Mouse (Mus musculus) lung, embryonic 14.5 days (tissue): Measurements from ENCODE around the gene Tmcc3. TPM values are rescaled to one million over a fixed set of nuclear protein-coding genes. Genes with fewer than 3 reads are reported as not detected.
"Not testable (repeated sequence)": the region's sequence is repeated elsewhere in the genome, so short reads cannot be mapped to it uniquely, and the experiment has no call there.

Experiments used
- ATAC-seq: fragments of 200-750 bp; cut with Nextera tagmentation; 2 replicates; pipeline ENCODE4 v1.8.0; 2017; ENCODE audit warnings: mild to moderate bottlenecking, moderate TSS enrichment, moderate library complexity; ENCODE audit not compliant: insufficient read depth
- DNase-seq: peaks from one replicate; pipeline ENCODE4 v3.0.0-alpha.2; 2015
- H3K27ac ChIP-seq: fragments of 300-500 bp; sonication (generic); 2 replicates; pipeline ENCODE4 v1.5.1; 2014; ENCODE audit warnings: low read depth, mild to moderate bottlenecking, moderate library complexity
- H3K27me3 ChIP-seq: fragments of 300-500 bp; sonication (generic); 2 replicates; pipeline ENCODE4 v1.6.1; 2014; ENCODE audit warnings: low read length, control low read depth; ENCODE audit not compliant: insufficient read depth
- H3K36me3 ChIP-seq: fragments of 300-500 bp; sonication (generic); 2 replicates; pipeline ENCODE4 v1.6.1; 2014; ENCODE audit warnings: control low read depth; ENCODE audit not compliant: insufficient read depth
- H3K4me1 ChIP-seq: fragments of 300-500 bp; sonication (generic); 2 replicates; pipeline ENCODE4 v1.6.1; 2014; ENCODE audit warnings: antibody characterized with exemption, control low read depth; ENCODE audit not compliant: insufficient read depth
- H3K4me2 ChIP-seq: fragments of 300-500 bp; sonication (generic); 2 replicates; pipeline ENCODE4 v1.6.1; 2014; ENCODE audit warnings: mild to moderate bottlenecking
- H3K4me3 ChIP-seq: fragments of 300-500 bp; sonication (generic); 2 replicates; pipeline ENCODE4 v1.5.1; 2014; ENCODE audit warnings: low read depth, low read length
- H3K9ac ChIP-seq: fragments of 300-500 bp; sonication (generic); 2 replicates; pipeline ENCODE4 v1.6.1; 2014
- H3K9me3 ChIP-seq: fragments of 300-500 bp; sonication (generic); 2 replicates; pipeline ENCODE4 v1.6.1; 2016; ENCODE audit warnings: low read depth, low read length, control low read depth
- CTCF ChIP-seq: IDR thresholded peaks from 2 replicates; pipeline ENCODE4 v1.5.1; 2016; ENCODE audit warnings: antibody characterized with exemption, low read depth
- WGBS: fragments of 180-500 bp; shearing (Covaris S2); extraction: QIAGEN DNeasy Blood & Tissue Kit; methylation state at CpG from one replicate; pipeline ENCODE4 v1.1.7; 2014; 5-methylcytosine and 5-hydroxymethylcytosine counted together
- polyA plus RNA-seq: library from polyadenylated mRNA; unstranded; fragments of >200 nt; fragmentation: Nextera tagmentation; extraction: Ambion mirVana; gene quantifications from 2 replicates; pipeline ENCODE4 v1.2.1, GENCODE M21; 2014

Tmcc3 gene
- polyA plus RNA-seq, 1 experiment from 2014 or later, result 5.3 TPM

DNA sequence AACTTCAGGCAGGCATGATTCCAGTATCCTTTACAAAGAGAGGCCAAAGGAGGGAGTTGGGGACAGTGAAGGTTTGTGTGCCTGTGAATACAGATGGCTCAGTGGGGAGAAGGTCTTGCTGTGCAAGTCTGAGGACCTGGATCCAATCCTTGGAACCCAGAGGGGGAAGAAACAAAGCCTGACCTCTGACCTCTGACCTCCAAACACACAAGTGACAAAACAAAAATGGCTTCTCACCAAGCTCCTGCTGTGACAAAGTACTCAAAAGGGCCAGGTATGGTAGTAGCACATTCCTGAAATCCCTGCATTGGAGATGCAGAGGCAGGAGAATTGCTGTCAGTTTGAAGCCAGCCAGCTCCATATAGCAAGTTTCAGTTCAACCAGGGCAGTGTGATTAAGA, 219.7 kb downstream of the Tmcc3 start:
- Histone ChIP-seq H3K4me3 (no peak overlapping the region), H3K9ac (no peak overlapping the region), H3K9me3 (no peaks in the 10 kb centered on the region), H3K27me3 (no peaks in the 10 kb centered on the region), H3K27ac (no peak overlapping the region), H3K36me3 (no peaks in the 10 kb centered on the region), H3K4me1 (no peaks in the 10 kb centered on the region), H3K4me2 (no peak overlapping the region)
- no peak for TF ChIP-seq CTCF
- no peak for ATAC-seq
- no peak for DNase-seq

- Histone ChIP-seq H3K36me3 (no peaks in the 10 kb centered on the region), H3K27me3 (no peaks in the 10 kb centered on the region), H3K4me2 (no peak overlapping the region), H3K4me1 (no peaks in the 10 kb centered on the region), H3K27ac (no peak overlapping the region), H3K9me3 (no peaks in the 10 kb centered on the region), H3K4me3 (no peak overlapping the region), H3K9ac (no peak overlapping the region)
- ATAC-seq, result no peak
- WGBS, result 64% methylated on average over 6 of the region's 6 CpGs
- no peak for DNase-seq
- no peak for TF ChIP-seq CTCF
These were observed 221.5 kb downstream of the Tmcc3 start for GRCm38 (mm10) chr10:94533081-94533724.

DNA sequence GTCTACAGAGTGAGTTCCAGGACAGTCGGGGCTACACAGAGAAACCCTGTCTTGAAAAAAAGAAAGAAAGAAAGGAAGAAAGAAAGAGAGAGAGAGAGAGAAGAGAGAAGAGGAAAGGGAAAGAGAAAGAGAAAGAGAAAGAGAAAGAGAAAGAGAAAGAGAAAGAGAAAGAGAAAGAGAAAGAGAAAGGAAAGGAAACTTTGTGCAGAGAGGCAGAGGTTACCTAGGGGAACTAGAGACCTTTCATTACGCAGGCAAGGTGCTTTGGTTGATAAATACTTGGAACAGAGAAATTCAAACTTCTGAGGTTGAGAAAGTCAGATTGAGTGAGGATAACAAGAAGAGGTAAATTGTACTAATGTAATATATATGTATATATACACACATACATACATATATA, 226.9 kb downstream of the Tmcc3 start:
- not testable (repeated sequence) for H3K36me3 ChIP-seq, H3K27ac ChIP-seq, H3K9ac ChIP-seq, ATAC-seq, H3K4me2 ChIP-seq, H3K27me3 ChIP-seq, DNase-seq, H3K4me1 ChIP-seq, H3K9me3 ChIP-seq, H3K4me3 ChIP-seq
- WGBS, result 83% methylated on average over 2 of the region's 2 CpGs

DNA sequence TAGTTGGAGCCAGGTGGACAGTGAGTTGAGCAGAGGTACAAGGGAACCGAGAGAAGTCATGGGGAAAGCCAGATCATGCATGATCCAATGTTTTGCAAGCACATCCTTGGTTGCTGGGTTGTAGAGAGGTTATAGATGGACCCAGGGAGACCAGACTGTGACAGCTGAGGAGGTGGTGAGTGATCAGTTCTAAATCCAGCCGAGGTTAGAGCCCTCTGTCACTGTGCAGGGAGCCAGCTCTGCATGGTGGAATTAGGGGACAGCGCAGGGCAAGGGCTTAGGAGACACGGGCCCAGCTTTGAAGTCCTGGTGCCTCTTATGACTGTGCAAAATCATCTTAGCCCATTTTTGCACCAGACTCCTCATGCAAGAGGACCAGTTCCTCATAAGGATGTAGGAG, 228.5 kb downstream of the Tmcc3 start:
- H3K27ac ChIP-seq, result no peak overlapping the region
- H3K36me3 ChIP-seq, result no peaks in the 10 kb centered on the region
- no peaks in the 10 kb centered on the region for H3K27me3 ChIP-seq
- peaks cover 6% of the 10 kb centered on the region; the same call in 1 of the 2 replicates for H3K9me3 ChIP-seq
- ATAC-seq, result no peak
- DNase-seq, result no peak
- WGBS, result 73% methylated on average over 4 of the region's 4 CpGs
- TF ChIP-seq CTCF, result no peak
- no peak overlapping the region for H3K4me2 ChIP-seq
- peaks cover 6% of the 10 kb centered on the region; the same call in 1 of the 2 replicates for H3K4me1 ChIP-seq
- H3K9ac ChIP-seq, result no peak overlapping the region
- no peak overlapping the region for H3K4me3 ChIP-seq

GRCm38 (mm10) chr10:94543956-94544355, 232.2 kb downstream of the Tmcc3 start:
- TF ChIP-seq CTCF, result no peak
- no peak overlapping the region for H3K27ac ChIP-seq
- H3K4me1 ChIP-seq, result peaks cover 11% of the 10 kb centered on the region
- H3K4me3 ChIP-seq, result no peak overlapping the region
- no peak for ATAC-seq
- WGBS, result 50% methylated on average over 8 of the region's 8 CpGs
- no peaks in the 10 kb centered on the region for H3K36me3 ChIP-seq
- H3K9ac ChIP-seq, result no peak overlapping the region
- H3K27me3 ChIP-seq, result no peaks in the 10 kb centered on the region
- no peak for DNase-seq
- H3K4me2 ChIP-seq, result no peak overlapping the region
- peaks cover 6% of the 10 kb centered on the region; the same call in 1 of the 2 replicates for H3K9me3 ChIP-seq

GRCm38 (mm10) chr10:94544803-94545202, 233.1 kb downstream of the Tmcc3 start:
- DNase-seq (no peak), ATAC-seq (no peak)
- no peak for TF ChIP-seq CTCF
- Histone ChIP-seq H3K9ac (0 out of 2 replicates have a peak overlapping the region, but pooled peaks have one; percentile 49), H3K27ac (no peak overlapping the region), H3K27me3 (no peaks in the 10 kb centered on the region), H3K9me3 (peaks cover 6% of the 10 kb centered on the region; the same call in 1 of the 2 replicates), H3K4me1 (peaks cover 15% of the 10 kb centered on the region), H3K4me2 (peak overlapping the region; percentile 59; the same call in 1 of the 2 replicates), H3K36me3 (no peaks in the 10 kb centered on the region), H3K4me3 (no peak overlapping the region)
- WGBS, result 27% methylated on average over 8 of the region's 8 CpGs

DNA sequence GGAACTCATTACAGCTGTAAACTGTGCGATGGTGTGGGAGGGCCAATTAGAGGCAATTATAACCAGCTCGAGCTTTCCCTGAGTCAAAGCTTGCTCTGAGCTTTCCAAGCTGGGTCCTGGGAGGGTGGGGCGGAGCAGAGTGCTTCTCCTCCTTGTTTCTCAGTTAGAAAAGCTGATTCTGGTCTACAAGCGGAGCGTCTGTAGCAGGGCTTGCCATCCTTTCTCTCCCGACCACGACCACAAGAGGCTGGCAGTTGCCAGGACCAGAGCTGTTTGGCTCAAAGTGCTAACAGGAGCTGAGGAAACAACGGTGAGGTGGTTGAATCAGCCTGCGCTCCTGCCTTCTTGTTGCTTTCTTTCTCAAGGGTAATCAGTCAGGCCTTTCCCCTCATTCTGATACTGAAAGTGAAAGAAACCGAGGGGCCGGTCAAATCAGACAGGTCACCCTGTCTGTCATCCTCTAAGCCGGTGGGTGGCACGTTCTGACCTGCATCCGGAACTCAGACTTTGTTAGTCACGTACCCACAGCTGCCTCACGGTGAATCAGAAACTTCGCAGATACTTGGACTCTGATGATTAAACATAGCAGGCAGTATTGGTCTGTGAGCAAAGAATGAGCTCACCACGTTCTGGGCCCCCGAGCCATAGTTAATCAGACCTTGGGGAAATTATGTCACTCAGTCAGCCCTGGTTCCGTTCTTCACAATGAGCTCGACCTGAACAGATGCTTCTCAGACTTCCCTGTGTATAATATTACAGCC, 233.7 kb downstream of the Tmcc3 start:
- ATAC-seq, result peak; percentile 33; the same call in 1 of the 2 replicates
- Histone ChIP-seq H3K4me3 (peak overlapping the region; percentile 18), H3K9ac (peak overlapping the region; percentile 49), H3K9me3 (peaks cover 6% of the 10 kb centered on the region; the same call in 1 of the 2 replicates), H3K4me2 (peak overlapping the region; percentile 59), H3K4me1 (peaks cover 15% of the 10 kb centered on the region), H3K27me3 (no peaks in the 10 kb centered on the region), H3K27ac (peak overlapping the region; percentile 50; the same call in 1 of the 2 replicates), H3K36me3 (no peaks in the 10 kb centered on the region)
- peak; percentile 50 for DNase-seq
- WGBS, result 18% methylated on average over 21 of the region's 21 CpGs
- no peak for TF ChIP-seq CTCF
